Mouse (Mus musculus) lung, adult 2 months (tissue): ENCODE measurements at regions not wholly inside any gene's neighbourhood (a gene's known extent, or its start where the extent isn't known, plus 50 kb on each side); places are given as distances from the start of the nearest gene placed in this dataset.
A peak's percentile ranks its signal among the peaks of the same experiment; 100 is the strongest.

Source experiments
- DNase-seq: peaks from one replicate; pipeline ENCODE4 v3.0.0; 2022
- H3K4me1 ChIP-seq: fragments of 200-500 bp; 2 replicates; pipeline ENCODE4 v1.6.1; 2011; ENCODE audit warnings: low read length; ENCODE audit not compliant: control insufficient read depth, insufficient read depth
- H3K4me3 ChIP-seq: fragments of 200-500 bp; replicated peaks from 2 replicates; pipeline ENCODE3; 2011; ENCODE audit warnings: low read depth, mild to moderate bottlenecking, control low read depth, low read length; ENCODE audit errors: extremely low read depth
- CTCF ChIP-seq: fragments of 200-500 bp; IDR thresholded peaks from 2 replicates; pipeline ENCODE4 v1.5.1; 2011; ENCODE audit warnings: mild to moderate bottlenecking, low read length, control low read depth; ENCODE audit not compliant: insufficient read depth
- POLR2A ChIP-seq: fragments of 200-500 bp; IDR thresholded peaks from 2 replicates; pipeline ENCODE4 v1.6.1; 2011; ENCODE audit warnings: low read depth, mild to moderate bottlenecking, control low read depth, low read length, borderline replicate concordance; ENCODE audit errors: extremely low read depth
- WGBS: fragments of 180-500 bp; shearing (Covaris S2); methylation state at CpG from one replicate; pipeline ENCODE4 v1.1.7; 2018; 5-methylcytosine and 5-hydroxymethylcytosine counted together

DNA sequence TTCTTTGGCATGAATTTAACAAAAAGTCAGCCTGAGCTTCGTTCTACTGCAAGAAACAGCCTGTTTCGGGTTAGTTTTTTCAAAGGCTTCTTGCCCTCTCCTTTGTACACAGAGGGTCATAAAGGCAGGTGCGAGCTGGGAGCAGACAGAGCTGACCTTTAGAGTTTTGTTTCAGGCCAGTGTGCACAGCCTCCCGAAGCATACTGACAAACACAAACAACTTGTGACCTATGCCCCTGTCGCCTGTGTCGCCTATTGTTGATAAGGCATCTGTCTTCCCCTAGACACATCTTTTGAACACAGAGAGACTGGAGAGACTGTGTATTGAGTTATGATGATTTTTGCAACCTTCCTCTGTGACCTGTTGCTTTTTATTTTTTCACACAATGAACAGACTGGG is 216.2 kb downstream of the Foxa2 start:
- DNase-seq: no peak
- Histone ChIP-seq H3K4me1 (no peaks in the 10 kb centered on the region), H3K4me3 (no peak overlapping the region)
- TF ChIP-seq CTCF (no peak), POLR2A (no peak)
- 34% methylated on average over 6 of the region's 6 CpGs for WGBS

DNA sequence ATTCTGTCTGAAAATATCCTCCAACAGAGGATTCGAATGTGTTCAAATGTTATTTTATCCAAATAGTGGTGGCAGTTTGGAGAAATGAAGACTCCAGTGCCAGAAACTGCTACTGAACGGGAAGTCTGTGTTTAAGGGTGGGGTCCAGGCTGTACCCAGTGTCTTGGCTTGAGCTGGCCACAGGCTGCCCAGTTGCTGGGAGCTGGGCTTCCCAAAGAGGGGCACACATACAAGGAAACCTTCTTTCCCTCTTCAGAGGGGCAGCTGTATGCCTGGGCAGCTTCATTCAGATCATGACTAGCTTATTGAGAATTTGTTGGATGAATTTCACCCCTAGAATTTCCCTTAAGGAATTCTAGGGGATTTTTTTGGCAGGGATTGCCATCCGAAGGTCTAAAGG is 229.8 kb downstream of the Foxa2 start:
- WGBS: 66% methylated on average over 3 of the region's 3 CpGs
- no peaks in the 10 kb centered on the region for H3K4me1 ChIP-seq
- DNase-seq: no peak
- TF ChIP-seq POLR2A (no peak), CTCF (no peak)
- no peak overlapping the region for H3K4me3 ChIP-seq

DNA sequence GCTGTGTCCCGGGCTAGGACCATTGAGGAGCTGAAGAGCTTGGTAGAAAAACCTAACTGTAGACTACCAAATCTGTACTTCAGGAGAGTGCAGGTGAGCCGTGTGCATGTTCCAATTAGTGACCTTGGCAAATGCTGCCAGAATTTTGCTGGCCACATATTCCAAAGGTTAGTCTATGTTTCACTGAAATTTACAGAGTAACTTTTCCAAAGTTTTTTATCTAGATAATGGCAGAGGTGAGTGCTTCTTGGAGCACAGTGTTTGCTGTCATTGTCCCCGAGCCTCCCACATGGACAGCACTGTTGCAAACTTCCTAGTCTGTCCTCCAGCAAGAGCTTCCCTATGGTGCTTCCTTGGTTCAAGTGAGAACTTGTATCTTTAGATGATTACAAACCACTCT is 232.5 kb downstream of the Foxa2 start:
- H3K4me1 ChIP-seq: no peaks in the 10 kb centered on the region
- no peak for TF ChIP-seq POLR2A
- TF ChIP-seq CTCF: no peak
- H3K4me3 ChIP-seq: no peak overlapping the region
- WGBS: 73% methylated on average over 3 of the region's 3 CpGs
- DNase-seq: no peak

DNA sequence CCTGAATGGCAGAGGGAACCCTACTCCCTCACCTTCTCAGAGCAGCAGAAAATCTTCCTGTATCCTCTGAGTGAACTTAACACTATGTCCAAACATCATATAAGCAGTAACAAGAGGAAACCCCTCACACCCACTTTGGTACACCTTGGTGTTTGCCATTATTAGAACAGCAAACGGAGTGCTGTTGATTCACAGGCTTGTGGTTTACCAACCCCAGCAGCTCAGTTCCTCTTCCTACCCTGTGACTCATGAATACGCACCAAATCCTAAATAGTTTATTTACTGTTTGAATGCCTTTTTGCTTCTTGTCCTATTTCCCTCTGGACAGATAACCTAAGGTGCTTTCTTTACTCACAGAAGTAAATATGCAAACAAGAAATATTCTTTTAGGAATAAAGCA is 233.3 kb downstream of the Foxa2 start:
- DNase-seq: no peak
- WGBS: 59% methylated on average over 2 of the region's 2 CpGs
- Histone ChIP-seq H3K4me3 (no peak overlapping the region), H3K4me1 (no peaks in the 10 kb centered on the region)
- no peak for TF ChIP-seq POLR2A
- no peak for TF ChIP-seq CTCF

DNA sequence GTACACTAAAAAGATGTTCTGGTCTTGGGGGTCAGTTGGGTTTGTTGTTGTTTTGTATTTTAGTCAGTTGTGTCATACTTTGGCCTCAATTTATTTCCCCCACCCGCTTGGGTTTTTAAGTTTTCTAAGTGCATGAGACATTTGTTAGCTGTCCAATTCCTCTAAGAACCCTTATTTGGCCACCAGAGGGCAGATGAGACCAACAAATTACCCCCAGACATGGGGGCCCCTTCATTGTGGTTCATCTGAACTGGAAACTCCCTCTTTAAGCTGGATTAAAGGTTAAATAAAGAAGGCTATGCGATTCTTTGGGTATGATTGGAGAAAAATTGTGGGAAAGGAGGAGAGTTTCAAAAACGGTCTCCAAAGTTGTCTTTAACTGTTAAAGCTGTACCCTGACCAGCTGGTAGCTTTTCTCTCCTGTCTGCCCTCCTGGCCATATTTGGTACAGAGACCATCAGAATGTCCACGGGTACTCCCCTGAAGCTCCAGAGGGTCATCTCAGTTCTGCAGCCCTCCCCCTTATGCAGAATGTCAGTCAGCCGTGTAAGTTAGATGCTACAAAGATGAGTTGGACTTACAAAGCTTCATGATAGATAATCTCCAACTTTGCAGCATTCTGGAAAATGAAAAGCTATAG is 238.6 kb downstream of the Foxa2 start:
- Histone ChIP-seq H3K4me3 (no peak overlapping the region), H3K4me1 (no peaks in the 10 kb centered on the region)
- WGBS: 30% methylated on average over 5 of the region's 5 CpGs
- TF ChIP-seq CTCF: no peak
- no peak for TF ChIP-seq POLR2A
- DNase-seq: peak; percentile 29

DNA sequence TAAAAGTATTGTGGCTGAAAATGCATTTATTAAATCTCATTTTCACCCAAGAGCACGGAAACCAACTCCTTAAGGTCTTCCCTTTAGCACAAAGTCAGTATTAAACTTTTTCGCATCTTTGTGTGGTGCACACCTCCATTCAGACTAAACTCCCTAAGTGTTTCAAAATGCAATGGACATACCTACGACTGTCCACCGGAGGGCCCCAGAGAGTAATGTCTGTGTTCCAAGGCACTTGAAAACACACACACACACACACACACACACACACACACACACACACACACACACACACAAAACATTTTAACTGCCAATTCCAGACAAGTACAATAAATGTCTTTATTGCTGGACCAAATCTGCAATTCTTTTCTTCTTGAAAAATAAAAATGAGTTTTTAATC is 243.7 kb downstream of the Foxa2 start:
- peak; percentile 20 for DNase-seq
- Histone ChIP-seq H3K4me3 (no peak overlapping the region), H3K4me1 (no peaks in the 10 kb centered on the region)
- 33% methylated on average over 4 of the region's 4 CpGs for WGBS
- TF ChIP-seq CTCF (0 out of 2 replicates have a peak, but pooled peaks have one; percentile 21), POLR2A (no peak)

DNA sequence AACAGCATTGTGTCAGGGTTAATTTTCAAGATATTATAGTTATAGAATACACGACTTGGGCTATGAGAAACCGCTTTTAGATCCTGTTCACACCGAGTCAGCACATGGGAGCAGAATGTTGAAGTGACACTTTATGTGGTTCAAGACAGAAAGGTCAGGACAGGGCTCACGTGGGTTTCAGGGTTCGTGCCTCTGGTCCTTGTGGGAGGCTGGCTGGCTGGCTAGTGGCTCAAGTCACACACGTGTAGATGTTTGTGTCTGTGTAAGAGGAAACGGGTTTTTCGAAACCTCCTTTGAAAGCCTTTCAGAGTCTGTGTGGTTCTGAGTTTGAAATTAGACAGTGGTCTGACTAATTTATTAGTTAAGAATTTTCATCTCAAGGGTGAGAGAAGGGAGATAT is 255.3 kb downstream of the Foxa2 start:
- TF ChIP-seq POLR2A: no peak
- no peak for TF ChIP-seq CTCF
- no peak for DNase-seq
- Histone ChIP-seq H3K4me3 (no peak overlapping the region), H3K4me1 (no peaks in the 10 kb centered on the region)
- 68% methylated on average over 8 of the region's 8 CpGs for WGBS

DNA sequence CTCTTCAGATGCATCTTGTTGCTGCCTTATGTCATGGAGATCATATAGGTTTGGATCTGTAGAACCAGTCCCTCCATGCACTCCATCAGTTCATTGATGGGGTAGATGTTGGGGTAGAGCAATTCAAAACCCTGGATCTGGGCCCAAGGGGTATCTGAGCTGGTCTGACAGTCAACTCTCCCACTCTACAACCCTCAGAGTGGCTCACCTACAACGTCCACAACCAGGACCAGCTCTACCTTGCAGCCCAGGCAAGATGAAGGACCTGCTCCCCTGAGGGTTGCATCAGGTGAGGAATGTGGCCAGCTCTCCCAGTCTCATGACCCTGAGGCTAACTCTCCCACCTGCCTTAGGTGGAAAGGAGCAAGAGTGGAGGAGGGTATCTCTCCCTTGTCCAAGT is 256.9 kb downstream of the Foxa2 start:
- Histone ChIP-seq H3K4me1 (no peaks in the 10 kb centered on the region), H3K4me3 (no peak overlapping the region)
- DNase-seq: no peak
- TF ChIP-seq CTCF (no peak), POLR2A (no peak)
- 65% methylated on average over 1 of the region's 1 CpGs for WGBS

DNA sequence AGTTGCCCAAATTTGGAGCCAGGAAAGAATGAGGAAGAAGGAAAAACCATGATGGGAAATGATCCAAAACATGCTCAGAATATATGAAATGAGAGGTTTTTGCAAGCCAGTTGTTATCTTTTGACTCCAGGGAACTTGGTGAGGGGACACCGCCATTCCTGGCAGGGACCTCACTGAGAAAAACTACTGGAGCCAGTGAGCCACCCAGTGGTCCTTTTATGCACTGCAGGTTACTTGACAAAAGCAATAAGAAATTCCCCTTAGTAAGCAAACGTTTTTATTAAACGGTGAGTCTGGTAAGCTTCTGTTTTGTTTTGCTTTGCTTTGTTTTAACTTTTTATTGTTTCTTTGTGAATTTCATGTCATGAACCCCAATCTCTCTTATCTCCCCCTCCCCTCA is 257.5 kb downstream of the Foxa2 start:
- WGBS: 6% methylated on average over 3 of the region's 3 CpGs
- peak; percentile 50 for TF ChIP-seq CTCF
- no peak for TF ChIP-seq POLR2A
- DNase-seq: peak; percentile 35
- Histone ChIP-seq H3K4me3 (no peak overlapping the region), H3K4me1 (no peaks in the 10 kb centered on the region)

DNA sequence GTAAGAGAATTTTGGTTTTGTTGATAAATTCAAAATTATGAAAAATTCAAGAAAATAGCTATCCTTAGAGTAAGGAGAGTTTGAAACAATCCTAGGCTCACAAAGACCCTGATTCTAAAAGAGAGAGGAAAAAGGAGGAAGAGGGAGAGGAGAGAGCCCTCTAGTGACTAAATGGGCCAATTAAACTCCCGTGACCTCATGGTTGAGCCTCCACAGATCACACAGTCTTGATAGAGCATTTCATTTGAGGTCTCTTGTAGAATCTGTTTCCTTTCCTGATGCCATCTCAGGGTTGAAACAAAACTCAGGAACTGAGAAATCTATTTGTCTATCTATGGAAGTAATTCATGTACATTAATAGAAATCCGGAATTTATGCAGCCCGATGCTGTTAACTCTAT is 258.8 kb downstream of the Foxa2 start:
- no peak for DNase-seq
- no peaks in the 10 kb centered on the region for H3K4me1 ChIP-seq
- TF ChIP-seq CTCF (no peak), POLR2A (no peak)
- H3K4me3 ChIP-seq: no peak overlapping the region
- WGBS: 68% methylated on average over 3 of the region's 3 CpGs

DNA sequence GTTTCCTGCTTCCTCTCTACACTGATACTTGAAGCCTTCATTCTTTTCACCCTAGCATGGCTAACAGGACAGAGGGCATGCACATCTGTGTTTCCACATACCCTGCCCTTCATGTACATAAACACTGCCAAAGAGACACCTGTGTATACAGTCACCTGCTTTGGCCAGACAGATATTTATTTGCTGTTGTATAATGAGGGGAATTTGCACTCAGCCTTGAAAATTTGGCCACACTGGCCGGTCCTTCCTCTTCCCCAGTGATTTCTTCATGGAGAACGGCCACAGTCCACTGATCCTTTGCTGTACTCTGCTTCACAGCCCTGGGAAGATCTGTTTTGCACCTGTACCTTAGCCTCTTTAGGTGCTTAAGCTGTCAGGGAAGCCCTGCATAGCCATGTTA is 264.3 kb downstream of the Foxa2 start:
- no peaks in the 10 kb centered on the region for H3K4me1 ChIP-seq
- TF ChIP-seq POLR2A (no peak), CTCF (no peak)
- WGBS: 85% methylated on average over 2 of the region's 2 CpGs
- H3K4me3 ChIP-seq: no peak overlapping the region
- DNase-seq: no peak
